Mouse (Mus musculus) brain, embryonic 14.5 days (tissue): Measurements from ENCODE around the gene Adgrd1.

Experiments
- CTCF ChIP-seq: fragments of 200-500 bp; IDR thresholded peaks from 2 replicates; pipeline ENCODE4 v1.5.1; 2012; ENCODE audit warnings: inconsistent platforms, mild to moderate bottlenecking, moderate library complexity, borderline replicate concordance; ENCODE audit not compliant: insufficient read depth, insufficient read length; ENCODE audit errors: extremely low read depth
- POLR2A ChIP-seq: fragments of 200-500 bp; IDR thresholded peaks from 2 replicates; pipeline ENCODE4 v1.6.1; 2012; ENCODE audit warnings: mild to moderate bottlenecking, inconsistent platforms, borderline replicate concordance; ENCODE audit not compliant: poor library complexity, insufficient read depth, insufficient read length, severe bottlenecking; ENCODE audit errors: extremely low read depth

- TF ChIP-seq CTCF (no peak), POLR2A (no peak)
These were observed 43.8 kb upstream of the Adgrd1 start for GRCm38 (mm10) chr5:129052636-129053355.
